Mouse (Mus musculus) forebrain, embryonic 16.5 days (tissue): ENCODE measurements around the gene Cadm3. TPM values are rescaled to one million over a fixed set of nuclear protein-coding genes. Genes with fewer than 3 reads are reported as not detected.

Experiments used
- ATAC-seq: fragments of 200-750 bp; cut with Nextera tagmentation; 2 replicates; pipeline ENCODE4 v1.8.0; 2017; ENCODE audit warnings: mild to moderate bottlenecking, moderate library complexity
- H3K27ac ChIP-seq: fragments of 300-500 bp; sonication (generic); 2 replicates; pipeline ENCODE4 v1.5.1; 2014; ENCODE audit warnings: low read length, control low read depth
- H3K27me3 ChIP-seq: fragments of 300-500 bp; sonication (generic); replicated peaks from 2 replicates; pipeline ENCODE4 v1.6.1; 2014; ENCODE audit warnings: low read length; ENCODE audit not compliant: control insufficient read depth, insufficient read depth
- H3K36me3 ChIP-seq: fragments of 300-500 bp; sonication (generic); 2 replicates; pipeline ENCODE4 v1.6.1; 2014; ENCODE audit not compliant: control insufficient read depth, insufficient read depth
- H3K4me1 ChIP-seq: fragments of 300-500 bp; sonication (generic); replicated peaks from 2 replicates; pipeline ENCODE4 v1.6.1; 2014; ENCODE audit warnings: low read length; ENCODE audit not compliant: control insufficient read depth, insufficient read depth
- H3K4me2 ChIP-seq: fragments of 300-500 bp; sonication (generic); 2 replicates; pipeline ENCODE4 v1.6.1; 2014; ENCODE audit warnings: mild to moderate bottlenecking, low read length, control low read depth
- H3K4me3 ChIP-seq: fragments of 300-500 bp; sonication (generic); replicated peaks from 2 replicates; pipeline ENCODE4 v1.5.1; 2014; ENCODE audit warnings: mild to moderate bottlenecking, low read length, control low read depth
- H3K9ac ChIP-seq: fragments of 300-500 bp; sonication (generic); replicated peaks from 2 replicates; pipeline ENCODE4 v1.6.1; 2014; ENCODE audit warnings: low read depth, low read length, control low read depth
- H3K9me3 ChIP-seq: fragments of 300-500 bp; sonication (generic); 2 replicates; pipeline ENCODE4 v1.6.1; 2016; ENCODE audit warnings: low read length; ENCODE audit not compliant: control insufficient read depth
- WGBS: fragments of 180-500 bp; shearing (Covaris S2); extraction: QIAGEN DNeasy Blood & Tissue Kit; methylation state at CpG from one replicate; pipeline ENCODE4 v1.1.7; 2014; 5-methylcytosine and 5-hydroxymethylcytosine counted together
- polyA plus RNA-seq: library from polyadenylated mRNA; unstranded; fragments of >200 nt; fragmentation: Nextera tagmentation; extraction: Ambion mirVana; gene quantifications from 2 replicates; pipeline ENCODE4 v1.2.1, GENCODE M21; 2015

The Cadm3 gene
- polyA plus RNA-seq, 1 experiment from 2014 or later: 47.1 TPM

DNA sequence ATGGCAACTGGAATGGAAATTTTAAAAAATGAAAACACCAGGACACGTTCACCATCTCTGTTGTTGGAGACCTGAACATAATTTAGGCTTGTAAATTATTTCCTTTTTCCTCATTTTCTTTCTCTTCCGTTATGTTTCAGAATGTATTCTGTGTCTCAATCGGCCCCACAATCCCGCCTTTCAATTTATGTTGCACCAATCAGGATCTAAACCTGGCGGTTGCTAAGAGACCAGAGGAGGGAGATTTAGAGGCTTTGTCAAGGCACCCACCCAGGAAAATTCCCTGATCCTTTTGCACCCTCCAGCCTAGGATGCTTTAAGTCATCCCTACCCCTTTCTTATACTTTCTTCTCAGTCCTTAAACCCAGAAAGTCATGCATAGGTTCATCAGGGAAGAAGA, 37.8 kb downstream of the Cadm3 start:
- peak; percentile 39 for ATAC-seq
- Histone ChIP-seq H3K4me3 (no peak overlapping the region), H3K4me2 (no peak overlapping the region), H3K27me3 (no peaks in the 10 kb centered on the region), H3K9me3 (no peaks in the 10 kb centered on the region), H3K36me3 (no peaks in the 10 kb centered on the region), H3K4me1 (peaks cover 5% of the 10 kb centered on the region; the same call in 1 of the 2 replicates), H3K27ac (no peak overlapping the region), H3K9ac (no peak overlapping the region)
- 60% methylated on average over 5 of the region's 5 CpGs for WGBS

DNA sequence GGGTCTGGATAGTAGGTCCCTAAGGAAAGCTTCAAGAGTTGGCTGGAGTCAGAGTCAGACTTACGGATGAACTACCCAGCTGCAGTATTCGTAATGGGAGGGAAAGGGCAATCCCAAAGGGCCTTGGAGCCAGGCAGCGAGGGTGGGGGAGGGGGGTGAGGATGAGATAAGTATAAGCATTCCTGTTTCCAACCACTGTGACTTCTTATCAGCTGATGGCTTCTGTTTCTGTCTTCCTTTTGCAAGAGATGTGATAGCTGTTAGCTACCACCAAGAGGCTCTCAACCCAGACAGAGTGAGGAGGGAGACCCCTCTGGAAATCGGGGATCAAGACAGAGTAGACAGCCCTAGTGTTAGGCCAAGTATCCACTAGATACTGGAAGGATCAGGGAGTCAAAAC, 38.3 kb downstream of the Cadm3 start:
- Histone ChIP-seq H3K27me3 (no peaks in the 10 kb centered on the region), H3K36me3 (no peaks in the 10 kb centered on the region), H3K9me3 (no peaks in the 10 kb centered on the region), H3K9ac (no peak overlapping the region), H3K27ac (no peak overlapping the region), H3K4me2 (no peak overlapping the region), H3K4me1 (peaks cover 5% of the 10 kb centered on the region; the same call in 1 of the 2 replicates), H3K4me3 (no peak overlapping the region)
- ATAC-seq: no peak
- 45% methylated on average over 4 of the region's 4 CpGs for WGBS

DNA sequence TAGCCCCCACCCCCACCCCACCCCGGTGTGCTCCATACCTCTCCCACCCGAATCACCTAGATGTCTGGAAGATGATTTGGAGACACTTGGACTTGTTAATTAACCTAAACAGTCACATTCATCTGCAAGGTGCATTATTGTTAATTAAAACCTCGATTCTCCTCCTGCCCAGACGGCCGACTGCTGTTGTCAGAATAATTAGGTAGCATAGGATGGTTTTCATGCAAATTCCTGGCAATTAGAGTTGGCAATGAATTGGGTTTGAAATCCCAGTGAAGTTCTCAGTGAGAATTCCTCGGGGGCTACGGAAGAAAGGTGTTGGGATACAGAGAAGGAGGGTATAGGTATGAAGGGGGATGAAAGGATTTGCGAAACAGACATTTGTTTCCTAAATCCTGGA, 39.0 kb downstream of the Cadm3 start:
- H3K4me3 ChIP-seq: no peak overlapping the region
- H3K9ac ChIP-seq: no peak overlapping the region
- peak; percentile 14; the same call in 1 of the 2 replicates for ATAC-seq
- no peaks in the 10 kb centered on the region for H3K36me3 ChIP-seq
- WGBS: 16% methylated on average over 8 of the region's 8 CpGs
- no peak overlapping the region for H3K4me2 ChIP-seq
- peaks cover 5% of the 10 kb centered on the region; the same call in 1 of the 2 replicates for H3K4me1 ChIP-seq
- H3K27me3 ChIP-seq: no peaks in the 10 kb centered on the region
- H3K9me3 ChIP-seq: no peaks in the 10 kb centered on the region
- no peak overlapping the region for H3K27ac ChIP-seq

DNA sequence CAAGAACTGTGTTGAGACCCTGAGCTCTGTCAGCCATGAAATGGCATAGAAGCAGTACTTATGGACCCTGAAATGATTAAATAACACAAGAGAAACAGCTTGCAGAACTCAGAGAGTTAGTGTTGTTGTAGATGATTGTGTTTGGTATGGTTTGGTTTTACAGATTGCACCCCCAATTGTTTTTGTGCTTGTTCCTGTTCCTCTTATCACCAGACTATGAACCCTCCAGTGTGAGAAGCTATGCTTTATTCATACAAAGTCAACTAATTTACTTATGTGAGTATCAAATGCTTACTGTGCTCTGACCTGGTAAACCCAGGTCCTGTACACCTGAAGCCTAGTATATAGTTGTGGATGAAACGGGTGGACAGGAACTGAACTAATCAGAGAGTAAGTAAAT, 40.9 kb downstream of the Cadm3 start:
- Histone ChIP-seq H3K4me3 (no peak overlapping the region), H3K4me1 (peaks cover 7% of the 10 kb centered on the region; the same call in 1 of the 2 replicates), H3K9ac (no peak overlapping the region), H3K4me2 (no peak overlapping the region), H3K27me3 (no peaks in the 10 kb centered on the region), H3K9me3 (no peaks in the 10 kb centered on the region), H3K36me3 (no peaks in the 10 kb centered on the region), H3K27ac (no peak overlapping the region)
- 68% methylated on average over 1 of the region's 1 CpGs for WGBS
- no peak for ATAC-seq

DNA sequence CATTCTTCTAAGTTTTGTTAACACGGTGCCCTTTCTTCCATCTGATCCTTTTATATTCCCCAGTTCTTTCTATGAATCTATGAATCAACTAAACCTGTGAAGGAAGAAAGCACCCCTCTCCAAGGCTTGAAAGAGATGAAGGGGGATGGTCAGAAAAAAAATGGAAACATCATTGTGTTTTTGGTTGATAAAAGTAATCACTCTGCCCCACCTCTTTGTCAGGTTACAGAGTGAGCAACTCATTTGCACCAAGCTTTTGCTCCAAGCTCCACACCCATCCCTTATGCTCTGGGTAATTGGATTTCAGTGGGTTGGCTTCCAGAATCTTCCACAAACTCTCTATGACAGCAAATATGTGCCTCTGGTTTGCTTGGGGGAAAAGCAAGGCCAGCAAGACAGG, 42.1 kb downstream of the Cadm3 start:
- WGBS: 76% methylated on average over 1 of the region's 1 CpGs
- H3K9ac ChIP-seq: no peak overlapping the region
- no peak overlapping the region for H3K27ac ChIP-seq
- H3K4me3 ChIP-seq: no peak overlapping the region
- no peaks in the 10 kb centered on the region for H3K36me3 ChIP-seq
- H3K9me3 ChIP-seq: no peaks in the 10 kb centered on the region
- no peak overlapping the region for H3K4me2 ChIP-seq
- no peaks in the 10 kb centered on the region for H3K27me3 ChIP-seq
- H3K4me1 ChIP-seq: peaks cover 8% of the 10 kb centered on the region; the same call in 1 of the 2 replicates
- no peak for ATAC-seq

DNA sequence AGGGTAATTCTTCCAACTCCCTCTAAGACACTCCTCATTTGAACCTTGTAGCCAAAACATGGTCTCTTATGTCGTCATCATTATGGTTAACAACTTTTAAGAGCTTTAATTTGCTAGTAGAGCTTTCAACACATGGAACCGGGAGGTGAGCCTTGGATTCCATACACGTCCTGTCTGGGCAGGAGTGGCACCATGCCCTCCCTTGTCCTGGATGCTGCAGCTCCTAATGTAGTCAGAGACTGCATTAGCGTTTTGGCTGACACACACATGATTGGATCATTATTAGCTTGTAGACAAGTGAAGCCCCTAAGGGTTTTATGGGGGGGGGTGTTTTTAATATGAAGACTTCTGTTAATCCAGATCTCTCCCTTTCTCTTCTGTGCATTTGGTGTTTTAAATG, 42.5 kb downstream of the Cadm3 start:
- no peak for ATAC-seq
- Histone ChIP-seq H3K4me3 (no peak overlapping the region), H3K4me1 (peaks cover 8% of the 10 kb centered on the region; the same call in 1 of the 2 replicates), H3K4me2 (no peak overlapping the region), H3K27ac (no peak overlapping the region), H3K9ac (no peak overlapping the region), H3K27me3 (no peaks in the 10 kb centered on the region), H3K9me3 (no peaks in the 10 kb centered on the region), H3K36me3 (no peaks in the 10 kb centered on the region)
- WGBS: 40% methylated on average over 4 of the region's 4 CpGs

DNA sequence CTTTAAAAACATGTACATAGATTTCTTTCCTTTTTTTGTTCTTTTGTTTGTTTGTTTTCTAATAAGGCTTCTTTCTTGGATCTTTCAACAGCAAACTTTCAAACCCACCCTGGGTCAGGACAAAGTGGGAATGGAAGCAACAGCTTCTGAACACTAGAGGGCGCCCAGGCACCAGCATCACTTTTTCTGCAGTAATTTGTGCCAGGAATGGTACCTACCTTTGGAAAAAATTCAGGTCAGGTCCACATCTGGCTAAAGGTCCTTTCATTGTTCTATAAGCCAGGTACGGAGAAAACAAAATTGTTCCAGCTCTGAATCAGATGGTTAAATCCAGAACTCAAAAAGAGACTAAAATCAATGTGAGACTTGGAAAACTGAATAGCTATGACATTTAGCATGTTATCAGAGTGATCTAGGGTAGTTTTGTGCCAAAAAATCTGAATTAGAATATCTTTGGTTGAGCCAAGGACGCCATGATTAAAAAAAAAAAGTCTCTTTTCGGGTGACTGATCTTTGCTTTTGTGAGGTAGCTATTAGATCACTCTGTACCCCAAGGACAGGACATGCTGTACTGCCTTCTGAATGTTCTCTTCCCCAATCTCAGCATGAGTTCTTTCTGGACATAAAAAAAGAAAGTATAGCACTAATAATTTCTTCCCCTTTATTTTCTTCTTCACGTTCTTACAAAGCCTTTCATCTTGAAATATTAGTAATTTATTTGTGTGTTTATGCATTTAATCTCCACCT, 43.5 kb downstream of the Cadm3 start:
- no peaks in the 10 kb centered on the region for H3K27me3 ChIP-seq
- no peaks in the 10 kb centered on the region for H3K36me3 ChIP-seq
- 31% methylated on average over 5 of the region's 5 CpGs for WGBS
- no peak overlapping the region for H3K4me3 ChIP-seq
- H3K9ac ChIP-seq: no peak overlapping the region
- H3K4me2 ChIP-seq: no peak overlapping the region
- H3K27ac ChIP-seq: no peak overlapping the region
- no peak for ATAC-seq
- no peaks in the 10 kb centered on the region for H3K9me3 ChIP-seq
- peaks cover 8% of the 10 kb centered on the region; the same call in 1 of the 2 replicates for H3K4me1 ChIP-seq

DNA sequence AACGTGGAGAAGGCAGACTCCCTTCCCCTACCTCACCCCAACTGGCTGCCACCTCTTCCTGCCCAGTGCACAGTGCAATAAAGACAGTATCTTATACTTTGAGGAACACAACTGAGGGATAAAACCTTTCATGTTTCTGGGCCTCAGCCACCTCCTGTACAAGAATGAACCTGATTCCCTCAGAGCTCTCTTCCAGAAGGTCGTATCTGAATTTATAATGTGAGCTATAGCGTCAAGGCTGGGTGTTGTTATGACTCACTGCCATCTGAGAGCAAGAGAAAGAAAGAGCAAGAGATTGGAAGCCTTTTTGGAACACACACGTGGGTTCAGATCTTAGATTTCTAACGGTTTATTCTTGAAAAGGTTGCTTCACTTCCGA, 45.3 kb downstream of the Cadm3 start:
- no peak overlapping the region for H3K27ac ChIP-seq
- no peaks in the 10 kb centered on the region for H3K27me3 ChIP-seq
- H3K9me3 ChIP-seq: no peaks in the 10 kb centered on the region
- no peak overlapping the region for H3K4me2 ChIP-seq
- 61% methylated on average over 6 of the region's 6 CpGs for WGBS
- H3K36me3 ChIP-seq: no peaks in the 10 kb centered on the region
- no peak overlapping the region for H3K9ac ChIP-seq
- no peak overlapping the region for H3K4me3 ChIP-seq
- peaks cover 3% of the 10 kb centered on the region; the same call in 1 of the 2 replicates for H3K4me1 ChIP-seq
- ATAC-seq: 0 out of 2 replicates have a peak, but pooled peaks have one; percentile 9

DNA sequence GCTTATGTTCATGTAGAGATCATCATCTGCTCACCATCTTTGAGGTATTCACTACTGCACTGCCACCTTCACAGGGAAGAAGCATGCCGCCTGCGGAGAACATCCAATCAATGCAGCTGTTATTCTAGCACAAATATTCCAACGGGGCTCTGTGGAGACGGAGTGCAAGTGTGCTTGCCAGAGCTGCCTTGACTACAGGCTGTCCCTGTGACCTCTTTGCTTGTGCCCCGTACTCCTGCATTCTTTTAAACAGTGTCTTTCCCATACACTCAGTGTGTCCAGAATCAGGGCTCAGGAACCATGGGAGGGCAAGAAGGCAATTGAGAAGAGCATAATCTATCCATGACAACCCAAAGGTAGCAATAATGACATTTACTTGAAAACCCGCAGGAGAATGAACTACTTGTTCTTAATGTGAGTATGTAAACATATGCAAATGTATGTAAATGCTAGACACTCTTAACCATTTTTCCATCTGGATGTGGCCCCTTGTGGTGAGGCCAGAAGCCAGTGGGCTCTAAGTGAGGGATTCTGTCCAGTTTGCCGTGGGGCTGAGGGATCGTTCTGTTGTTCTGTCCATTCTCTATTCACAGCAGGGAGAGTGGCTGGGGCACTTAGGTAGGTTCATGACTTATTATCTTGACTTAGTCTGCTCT, 45.8 kb downstream of the Cadm3 start:
- Histone ChIP-seq H3K4me2 (no peak overlapping the region), H3K4me3 (no peak overlapping the region), H3K4me1 (peaks cover 3% of the 10 kb centered on the region; the same call in 1 of the 2 replicates), H3K27me3 (no peaks in the 10 kb centered on the region), H3K27ac (no peak overlapping the region), H3K9me3 (no peaks in the 10 kb centered on the region), H3K9ac (no peak overlapping the region), H3K36me3 (no peaks in the 10 kb centered on the region)
- WGBS: 52% methylated on average over 8 of the region's 8 CpGs
- ATAC-seq: peak; percentile 54; the same call in 1 of the 2 replicates
